Mouse (Mus musculus) MEL (cell line): Measurements from ENCODE around the gene Itpka. TPM values are rescaled to one million over a fixed set of nuclear protein-coding genes. Genes with fewer than 3 reads are reported as not detected.

ENCODE experiments used
- DNase-seq: peaks from one replicate; pipeline ENCODE4 v3.0.0; 2011; ENCODE audit warnings: low read depth, low spot score
- H3K27ac ChIP-seq: 2 replicates; pipeline ENCODE4 v1.5.1; 2012; ENCODE audit warnings: low read depth, mild to moderate bottlenecking, control low read depth, low read length, moderate library complexity; ENCODE audit not compliant: control insufficient read depth
- H3K27me3 ChIP-seq, 2 experiments: fragments of 150-350 bp in 1 of 2; sonication (generic) in 1 of 2; 2 replicates each; pipeline ENCODE4 v1.6.1; 2012; ENCODE audit warnings: low read length in 2 of 2, mild to moderate bottlenecking in 2 of 2, improper control_type of control experiment in 1 of 2, moderate library complexity in 1 of 2; ENCODE audit not compliant: insufficient read depth in 2 of 2, control insufficient read depth in 1 of 2
- H3K36me3 ChIP-seq, 2 experiments: 2 replicates each; pipeline ENCODE4 v1.6.1; 2012 to 2014; ENCODE audit warnings: low read length in 2 of 2, improper control_type of control experiment in 1 of 2, inconsistent platforms in 1 of 2, mild to moderate bottlenecking in 1 of 2; ENCODE audit not compliant: insufficient read depth in 2 of 2, control insufficient read depth in 1 of 2
- H3K4me1 ChIP-seq, 2 experiments: fragments of 150-350 bp in 1 of 2; sonication (generic) in 1 of 2; 2 replicates each; pipeline ENCODE4 v1.6.1; 2012; ENCODE audit warnings: low read length in 2 of 2, improper control_type of control experiment in 1 of 2, mild to moderate bottlenecking in 1 of 2; ENCODE audit not compliant: insufficient read depth in 2 of 2, control insufficient read depth in 1 of 2
- H3K4me3 ChIP-seq, 2 experiments: fragments of 150-350 bp in 1 of 2; sonication (generic) in 1 of 2; 2 replicates each; pipeline ENCODE4 v1.5.1; 2012; ENCODE audit warnings: low read depth in 2 of 2, low read length in 2 of 2, mild to moderate bottlenecking in 2 of 2, moderate library complexity in 2 of 2, control low read depth in 1 of 2, improper control_type of control experiment in 1 of 2; ENCODE audit not compliant: control insufficient read depth in 1 of 2, insufficient read depth in 1 of 2
- H3K79me2 ChIP-seq: 2 replicates; pipeline ENCODE4 v1.6.1; 2012; ENCODE audit warnings: mild to moderate bottlenecking, low read length, moderate library complexity; ENCODE audit not compliant: control insufficient read depth, poor library complexity, insufficient read depth
- H3K9ac ChIP-seq: 2 replicates; pipeline ENCODE4 v1.6.1; 2012; ENCODE audit warnings: low read depth, mild to moderate bottlenecking, control low read depth, low read length, moderate library complexity; ENCODE audit not compliant: control insufficient read depth, poor library complexity, severe bottlenecking
- H3K9me3 ChIP-seq: fragments of 150-350 bp; sonication (generic); replicated peaks from 2 replicates; pipeline ENCODE4 v1.6.1; 2012; ENCODE audit warnings: mild to moderate bottlenecking, low read length, improper control_type of control experiment, moderate library complexity; ENCODE audit not compliant: insufficient read depth
- BHLHE40 ChIP-seq: IDR thresholded peaks from 2 replicates; pipeline ENCODE4 v1.6.1; 2012; ENCODE audit warnings: low read depth, mild to moderate bottlenecking, inconsistent platforms, low read length, improper control_type of control experiment, borderline replicate concordance
- CHD1 ChIP-seq: IDR thresholded peaks from 2 replicates; pipeline ENCODE4 v1.6.1; 2012; ENCODE audit warnings: low read depth, mild to moderate bottlenecking, inconsistent platforms, low read length, improper control_type of control experiment
- CTCF ChIP-seq, 3 experiments: IDR thresholded peaks in 2 of 3; conservative IDR thresholded peaks in 1 of 3; 2 replicates each; pipeline ENCODE4 v1.5.1; 2011 to 2012; ENCODE audit warnings: low read length in 3 of 3, low read depth in 2 of 3, mild to moderate bottlenecking in 2 of 3, improper control_type of control experiment in 1 of 3, inconsistent platforms in 1 of 3, mixed read lengths in 1 of 3, moderate library complexity in 1 of 3; ENCODE audit not compliant: control insufficient read depth in 1 of 3, insufficient read depth in 1 of 3, poor library complexity in 1 of 3, severe bottlenecking in 1 of 3
- EP300 ChIP-seq, 2 experiments: IDR thresholded peaks; 2 replicates each; pipeline ENCODE4 v1.6.1; 2011; ENCODE audit warnings: improper control_type of control experiment in 2 of 2, low read length in 2 of 2, low read depth in 1 of 2, mild to moderate bottlenecking in 1 of 2
- ETS1 ChIP-seq: IDR thresholded peaks from 2 replicates; pipeline ENCODE4 v1.6.1; 2012; ENCODE audit warnings: low read depth, mild to moderate bottlenecking, inconsistent platforms, low read length, improper control_type of control experiment, moderate library complexity
- GABPA ChIP-seq: IDR thresholded peaks from 2 replicates; pipeline ENCODE4 v1.6.1; 2012; ENCODE audit warnings: low read depth, mild to moderate bottlenecking, inconsistent platforms, low read length, improper control_type of control experiment, moderate library complexity
- HCFC1 ChIP-seq: IDR thresholded peaks from 2 replicates; pipeline ENCODE4 v1.6.1; 2012; ENCODE audit warnings: low read depth, mild to moderate bottlenecking, inconsistent platforms, low read length, improper control_type of control experiment, moderate library complexity
- MEF2A ChIP-seq: IDR thresholded peaks from 2 replicates; pipeline ENCODE4 v1.6.1; 2014; ENCODE audit warnings: low read depth, mild to moderate bottlenecking, inconsistent platforms, low read length, improper control_type of control experiment; ENCODE audit not compliant: poor library complexity, insufficient replicate concordance, severe bottlenecking; ENCODE audit errors: extremely low read depth
- MXI1 ChIP-seq: IDR thresholded peaks from 2 replicates; pipeline ENCODE4 v1.6.1; 2011; ENCODE audit warnings: mild to moderate bottlenecking, low read depth, low read length, improper control_type of control experiment
- NELFE ChIP-seq: IDR thresholded peaks from 2 replicates; pipeline ENCODE4 v1.6.1; 2011; ENCODE audit warnings: low read depth, low read length, improper control_type of control experiment
- NRF1 ChIP-seq: IDR thresholded peaks from 2 replicates; pipeline ENCODE4 v1.6.1; 2014; ENCODE audit warnings: low read depth, mild to moderate bottlenecking, inconsistent platforms, low read length, improper control_type of control experiment, moderate library complexity; ENCODE audit not compliant: poor library complexity, insufficient read depth, severe bottlenecking
- POLR2A ChIP-seq, 2 experiments: IDR thresholded peaks; 2 replicates each; pipeline ENCODE4 v1.6.1; 2011 to 2012; ENCODE audit warnings: low read length in 2 of 2, mild to moderate bottlenecking in 2 of 2, control low read depth in 1 of 2, improper control_type of control experiment in 1 of 2, low read depth in 1 of 2, moderate library complexity in 1 of 2; ENCODE audit not compliant: control insufficient read depth in 1 of 2, insufficient read depth in 1 of 2, poor library complexity in 1 of 2
- POLR2AphosphoS2 ChIP-seq: IDR thresholded peaks from 2 replicates; pipeline ENCODE4 v1.6.1; 2011; ENCODE audit warnings: low read length, improper control_type of control experiment
- RAD21 ChIP-seq: IDR thresholded peaks from 2 replicates; pipeline ENCODE4 v1.6.1; 2011; ENCODE audit warnings: mild to moderate bottlenecking, low read depth, low read length, improper control_type of control experiment
- SIN3A ChIP-seq: IDR thresholded peaks from 2 replicates; pipeline ENCODE4 v1.6.1; 2012; ENCODE audit warnings: low read length, improper control_type of control experiment, inconsistent platforms
- SMC3 ChIP-seq: IDR thresholded peaks from 2 replicates; pipeline ENCODE4 v1.6.1; 2011; ENCODE audit warnings: low read depth, low read length, improper control_type of control experiment
- TAL1 ChIP-seq: IDR thresholded peaks from 2 replicates; pipeline ENCODE4 v1.6.1; 2012; ENCODE audit warnings: mild to moderate bottlenecking, inconsistent platforms, low read length, moderate library complexity, mixed read lengths
- TBP ChIP-seq: IDR thresholded peaks from 2 replicates; pipeline ENCODE4 v1.8.0; 2011; ENCODE audit warnings: low read depth, low read length, improper control_type of control experiment
- TCF12 ChIP-seq: IDR thresholded peaks from 2 replicates; pipeline ENCODE4 v1.6.1; 2014; ENCODE audit warnings: low read depth, mild to moderate bottlenecking, inconsistent platforms, low read length, improper control_type of control experiment, moderate library complexity
- UBTF ChIP-seq: IDR thresholded peaks from 2 replicates; pipeline ENCODE4 v1.6.1; 2012; ENCODE audit warnings: low read depth, mild to moderate bottlenecking, inconsistent platforms, low read length, improper control_type of control experiment, moderate library complexity, borderline replicate concordance; ENCODE audit not compliant: insufficient read depth
- USF2 ChIP-seq, 2 experiments: IDR thresholded peaks; 2 replicates each; pipeline ENCODE4 v1.6.1; 2011 to 2012; ENCODE audit warnings: improper control_type of control experiment in 2 of 2, low read length in 2 of 2, borderline replicate concordance in 1 of 2, inconsistent platforms in 1 of 2, low read depth in 1 of 2, mild to moderate bottlenecking in 1 of 2; ENCODE audit not compliant: insufficient read depth in 1 of 2
- ZC3H11A ChIP-seq: IDR thresholded peaks from 2 replicates; pipeline ENCODE4 v1.6.1; 2012; ENCODE audit warnings: low read depth, mild to moderate bottlenecking, inconsistent platforms, low read length, improper control_type of control experiment
- ZKSCAN1 ChIP-seq: IDR thresholded peaks from 2 replicates; pipeline ENCODE4 v1.6.1; 2012; ENCODE audit warnings: low read depth, mild to moderate bottlenecking, inconsistent platforms, low read length, improper control_type of control experiment, moderate library complexity
- polyA plus RNA-seq, 2 experiments: library from polyadenylated mRNA; stranded (reverse) in 1 of 2; unstranded in 1 of 2; fragments of >175 nt in 1 of 2; fragments of >200 nt in 1 of 2; gene quantifications; 2 replicates each; pipeline versions ENCODE4 v1.2.1 to v1.2.4; 2012; ENCODE audit warnings: low replicate concordance in 2 of 2, low read depth in 1 of 2; ENCODE audit not compliant: insufficient read length in 2 of 2, insufficient read depth in 1 of 2, missing spikeins in 1 of 2
- total RNA-seq: library from RNA; depleted of rRNA; stranded (reverse); fragments of 300-350 nt; gene quantifications from 2 replicates; pipeline ENCODE4 v1.2.3, GENCODE M21; 2012

Itpka gene
- total and polyA plus RNA-seq, 3 experiments, result 2.1 to 3.1 TPM; not detected in 1

GRCm38 (mm10) chr2:119798246-119798927 is 56.2 kb downstream of the Itpka start:
- Histone ChIP-seq H3K27ac (no peak overlapping the region), H3K4me3 (peak overlapping the region in 1 of 2 experiments; percentile 19; a peak in 1 of 4 replicates), H3K9me3 (no peaks in the 10 kb centered on the region), H3K27me3 (peaks cover 0 to 5% of the 10 kb centered on the region in 2 experiments; a peak in 1 of 4 replicates), H3K36me3 (0 out of 4 replicates have a peak, but pooled peaks cover 0 to 4% of the 10 kb centered on the region in 2 experiments), H3K79me2 (peaks cover 3% of the 10 kb centered on the region; the same call in 1 of the 2 replicates), H3K4me1 (peaks cover 2 to 12% of the 10 kb centered on the region in 2 experiments; a peak in 3 of 4 replicates), H3K9ac (no peak overlapping the region)
- TF ChIP-seq UBTF (no peak), NELFE (no peak), SIN3A (no peak), HCFC1 (peak; percentile 30; the same call in 1 of the 2 replicates), ZKSCAN1 (peak; percentile 86), RAD21 (peak; percentile 59), ETS1 (no peak), CTCF (IDR thresholded peaks at IDR 0.05 in 2 of 3, conservative IDR thresholded peaks at IDR 0.05 in 1 of 3; ENCODE audit: control insufficient read depth in 1 of 3, insufficient read depth in 1 of 3, low read depth in 2 of 3, low read length in 3 of 3, poor library complexity in 1 of 3, severe bottlenecking in 1 of 3) (peak; percentile 70 to 91 (median 76)), BHLHE40 (no peak), ZC3H11A (peak; percentile 2; the same call in 1 of the 2 replicates), EP300 (IDR thresholded peaks at IDR 0.05; ENCODE audit: low read depth in 1 of 2, low read length in 2 of 2) (no peak), USF2 (IDR thresholded peaks at IDR 0.05; ENCODE audit: borderline replicate concordance in 1 of 2, insufficient read depth in 1 of 2, low read depth in 1 of 2, low read length in 2 of 2) (no peak), CHD1 (no peak), SMC3 (peak; percentile 58)
- DNase-seq, result peak; percentile 78

- peaks cover 0 to 4% of the 10 kb centered on the region in 2 experiments; a peak in 1 of 4 replicates for H3K27me3 ChIP-seq
- peak; percentile 51 for DNase-seq
- H3K9me3 ChIP-seq, result no peaks in the 10 kb centered on the region
- H3K79me2 ChIP-seq, result peaks cover 3% of the 10 kb centered on the region; the same call in 1 of the 2 replicates
- H3K27ac ChIP-seq, result no peak overlapping the region
- TF ChIP-seq POLR2AphosphoS2, result no peak
- no peak for TF ChIP-seq NELFE
- TF ChIP-seq TCF12, result no peak
- no peak for TF ChIP-seq NRF1
- no peak for TF ChIP-seq GABPA
- TF ChIP-seq MXI1, result 0 out of 2 replicates have a peak, but pooled peaks have one; percentile 7
- TF ChIP-seq TBP, result no peak
- no peak for TF ChIP-seq MEF2A
- TF ChIP-seq POLR2A (IDR thresholded peaks at IDR 0.05; ENCODE audit: control insufficient read depth in 1 of 2, insufficient read depth in 1 of 2, low read depth in 1 of 2, low read length in 2 of 2, poor library complexity in 1 of 2), result 0 out of 4 replicates have a peak, but pooled peaks of 1 of the 2 experiments have one; percentile 6
- no peak for TF ChIP-seq TAL1
- H3K36me3 ChIP-seq, result 0 out of 4 replicates have a peak, but pooled peaks cover 0 to 4% of the 10 kb centered on the region in 2 experiments
- peak overlapping the region; percentile 83 for H3K9ac ChIP-seq
- H3K4me1 ChIP-seq, result peaks cover 2 to 12% of the 10 kb centered on the region in 2 experiments; a peak in 3 of 4 replicates
- peak overlapping the region; percentile 51 to 57 for H3K4me3 ChIP-seq
These were observed 57.2 kb downstream of the Itpka start for GRCm38 (mm10) chr2:119799181-119799960.
